ENCODE assay signal across 8 mouse cellular contexts in the genomic region with DNA sequence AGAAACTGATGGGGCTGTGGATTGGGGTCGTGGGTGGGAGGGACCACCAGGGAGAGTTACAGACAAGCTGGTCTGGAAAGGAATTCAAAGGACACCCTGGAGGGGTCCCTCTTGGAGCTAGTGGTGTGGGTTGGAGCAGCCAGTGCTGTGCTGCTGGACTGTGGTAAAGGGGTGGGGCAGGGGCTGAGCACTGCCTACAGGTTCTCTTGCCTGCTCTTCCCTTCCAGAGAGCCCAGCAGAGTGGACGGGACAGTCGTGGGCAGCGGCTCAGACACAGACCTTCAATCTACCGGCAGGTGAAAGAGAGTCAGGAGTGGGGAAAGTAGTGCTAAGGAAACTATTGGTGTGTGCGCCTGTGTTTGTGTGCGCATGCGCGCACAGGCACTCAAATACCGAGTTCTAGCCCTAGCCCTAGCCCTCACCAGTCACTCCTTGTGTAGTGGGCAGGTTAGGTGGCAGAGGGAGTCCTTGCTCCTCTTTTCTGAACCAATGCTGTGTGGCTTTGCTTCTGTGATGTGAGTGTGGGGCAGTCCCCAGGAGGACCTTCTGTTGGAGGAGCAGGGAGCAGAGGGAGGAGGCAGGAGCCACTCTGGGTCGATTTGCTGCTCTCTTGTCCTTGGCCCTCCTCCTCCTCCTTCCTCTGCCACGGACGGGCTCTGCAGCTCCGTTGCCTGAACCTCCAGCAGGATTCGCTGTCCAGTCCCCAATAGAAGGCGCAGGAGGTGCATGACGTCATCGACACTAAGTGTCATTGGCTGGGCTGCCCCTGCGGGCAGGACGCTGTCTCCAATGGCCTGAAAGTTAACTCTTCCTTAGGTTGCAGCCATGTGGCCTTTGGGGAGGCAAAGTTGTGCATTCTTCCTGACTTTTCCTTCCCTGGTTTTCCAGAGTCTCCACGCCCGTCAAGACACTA. TPM values are rescaled to one million over a fixed set of nuclear protein-coding genes. Genes with fewer than 3 reads are reported as not detected.
DNase-seq lines count a peak whose midpoint lies in the region; ATAC-seq and TF ChIP-seq lines count a peak whose summit lies in the region.

No protein-coding gene starts in this region.

- 13% methylated on average over 22 of the region's 22 CpGs for WGBS in hindbrain, embryonic 16.5 days

- peak; percentile 97 for DNase-seq in ZHBTc4 (ENCODE audit: low read depth, low spot score)
- DNase-seq in cerebellum, postnatal 4 days (ENCODE audit: low spot score in 2 of 2), result peak; percentile 66 to 87
- DNase-seq in gastrocnemius, adult 18-20 months (ENCODE audit: low spot score), result peak; percentile 95
- DNase-seq in left cerebral cortex, adult 2 months (ENCODE audit: extremely low spot score in 1 of 2, low spot score in 2 of 2), result peak; percentile 78 to 88
- peak; percentile 81 to 87 for DNase-seq in right cerebral cortex, adult 2 months (ENCODE audit: low spot score in 2 of 2)
- DNase-seq in urinary bladder, postnatal 10 days (ENCODE audit: low spot score), result peak; percentile 63

- no peaks in the 10 kb centered on the region for H3K36me3 ChIP-seq in hindbrain, embryonic 16.5 days (ENCODE audit: control insufficient read depth, insufficient read depth, low read length)

- H3K4me2 ChIP-seq in hindbrain, embryonic 16.5 days (ENCODE audit: low read length), result peak overlapping the region; percentile 64

- H3K4me1 ChIP-seq in hindbrain, embryonic 16.5 days (ENCODE audit: control insufficient read depth, insufficient read depth, low read depth, low read length), result peaks cover 48% of the 10 kb centered on the region

- intact Hi-C loops in left cerebral cortex, adult 2 months (cut with DNase I), result no loop called here

- no peaks in the 10 kb centered on the region; the same call in 1 of the 2 replicates for H3K27me3 ChIP-seq in hindbrain, embryonic 16.5 days (replicated peaks; ENCODE audit: control insufficient read depth, insufficient read depth, low read length)

- TF ChIP-seq CTCF in left cerebral cortex, adult 2 months (IDR thresholded peaks at IDR 0.05), result peak; percentile 36

- peak overlapping the region; percentile 54; the same call in 1 of the 2 replicates for H3K9ac ChIP-seq in hindbrain, embryonic 16.5 days (ENCODE audit: low read depth, low read length)

- H3K9me3 ChIP-seq in hindbrain, embryonic 16.5 days (ENCODE audit: control insufficient read depth, low read length), result no peaks in the 10 kb centered on the region

- H3K27ac ChIP-seq in hindbrain, embryonic 16.5 days (ENCODE audit: low read depth, low read length), result peak overlapping the region; percentile 86
- H3K27ac ChIP-seq in left cerebral cortex, adult 2 months, result peak overlapping the region; percentile 82

- peak; percentile 77 for ATAC-seq in hindbrain, embryonic 16.5 days
- peak; percentile 87 for ATAC-seq in megakaryocyte, adult 5-6 weeks (ENCODE audit: poor library complexity, severe bottlenecking)

- H3K4me3 ChIP-seq in hindbrain, embryonic 16.5 days (ENCODE audit: low read length), result peak overlapping the region; percentile 36
- peak overlapping the region; percentile 45 for H3K4me3 ChIP-seq in left cerebral cortex, adult 2 months

RNA-seq across cellular contexts. Expression of a gene that starts 3.5 kb away (rescaled TPM):
- 10 to 100 TPM; 10.5 to 15.0 TPM for total RNA-seq in gastrocnemius, adult 18-20 months (2021)
- polyA plus RNA-seq in hindbrain, embryonic 16.5 days (2015; fragmentation: Nextera tagmentation; extraction: Ambion mirVana), result 34.4 and 37.4 TPM in 2 replicates
- total RNA-seq in left cerebral cortex, adult 2 months (2021), result 10 to 100 TPM; 42.8 to 45.3 TPM
- not detected in 2 replicates for total RNA-seq in megakaryocyte, adult 5-6 weeks (2015)
- not detected in 2 replicates for total RNA-seq in megakaryocyte, adult 5-6 weeks (2017)

RNA-seq across cellular contexts. Expression of a gene that starts 4.2 kb away (rescaled TPM):
- under 1 TPM; 0.34 to 0.50 TPM for total RNA-seq in gastrocnemius, adult 18-20 months (2021)
- polyA plus RNA-seq in hindbrain, embryonic 16.5 days (2015; fragmentation: Nextera tagmentation; extraction: Ambion mirVana), result 3.1 and 4.2 TPM in 2 replicates
- total RNA-seq in left cerebral cortex, adult 2 months (2021), result 1 to 10 TPM; 5.4 to 5.8 TPM
- total RNA-seq in megakaryocyte, adult 5-6 weeks (2015), result 0.80 TPM in 1 of 2 replicates, not detected in the other
- not detected in 2 replicates for total RNA-seq in megakaryocyte, adult 5-6 weeks (2017)

RNA-seq across cellular contexts. Expression of a gene that starts 30.7 kb away (rescaled TPM):
- 10 to 100 TPM; 11.2 to 11.9 TPM for total RNA-seq in gastrocnemius, adult 18-20 months (2021)
- polyA plus RNA-seq in hindbrain, embryonic 16.5 days (2015; fragmentation: Nextera tagmentation; extraction: Ambion mirVana), result 1.7 and 2.1 TPM in 2 replicates
- 1 to 10 TPM; 1.9 to 2.0 TPM for total RNA-seq in left cerebral cortex, adult 2 months (2021)
- 20.9 and 21.8 TPM in 2 replicates for total RNA-seq in megakaryocyte, adult 5-6 weeks (2015)
- 16.2 TPM in 2 replicates for total RNA-seq in megakaryocyte, adult 5-6 weeks (2017)

Comparison
In these comparisons a context has a peak if more than half of its experiments do, and no peak if none do; other contexts are left out.
1. Peak in every context shown above with its lines: DNase-seq, ATAC-seq, H3K4me3 ChIP-seq and H3K27ac ChIP-seq.
2. RNA of a gene that starts 3.5 kb away (total RNA-seq): 42.8 to 45.3 TPM in left cerebral cortex, adult 2 months and 10.5 to 15.0 TPM in gastrocnemius, adult 18-20 months; not detected in megakaryocyte, adult 5-6 weeks; every median in the first group is over 10 times any median in the second.
3. RNA of a gene that starts 30.7 kb away (total RNA-seq): 16.2 to 21.8 TPM in megakaryocyte, adult 5-6 weeks and 11.2 to 11.9 TPM in gastrocnemius, adult 18-20 months; 1.9 to 2.0 TPM in left cerebral cortex, adult 2 months; every median in the first group is over 4 times any median in the second.